Mouse (Mus musculus) stomach, embryonic 16.5 days (tissue): Measurements from ENCODE around the gene 4930579F01Rik. TPM values are rescaled to one million over a fixed set of nuclear protein-coding genes. Genes with fewer than 3 reads are reported as not detected.

Source experiments
- ATAC-seq: fragments of 200-750 bp; cut with Nextera tagmentation; 2 replicates; pipeline ENCODE4 v1.8.0; 2017; ENCODE audit warnings: moderate number of reproducible peaks, moderate TSS enrichment; ENCODE audit not compliant: insufficient read depth, low FRiP score
- H3K27ac ChIP-seq: fragments of 300-500 bp; sonication (generic); 2 replicates; pipeline ENCODE4 v1.5.1; 2014; ENCODE audit warnings: low read length
- H3K27me3 ChIP-seq: fragments of 300-500 bp; sonication (generic); 2 replicates; pipeline ENCODE4 v1.6.1; 2014; ENCODE audit warnings: low read length, control low read depth, mixed read lengths; ENCODE audit not compliant: control insufficient read depth, insufficient read depth
- H3K36me3 ChIP-seq: fragments of 300-500 bp; sonication (generic); 2 replicates; pipeline ENCODE4 v1.6.1; 2014; ENCODE audit warnings: low read length; ENCODE audit not compliant: control insufficient read depth, insufficient read depth
- H3K4me1 ChIP-seq: fragments of 300-500 bp; sonication (generic); 2 replicates; pipeline ENCODE4 v1.6.1; 2014; ENCODE audit warnings: low read length, control low read depth, mixed read lengths; ENCODE audit not compliant: control insufficient read depth, insufficient read depth
- H3K4me2 ChIP-seq: fragments of 300-500 bp; sonication (generic); 2 replicates; pipeline ENCODE4 v1.6.1; 2014; ENCODE audit warnings: low read depth, low read length, mixed read lengths
- H3K4me3 ChIP-seq: fragments of 300-500 bp; sonication (generic); replicated peaks from 2 replicates; pipeline ENCODE4 v1.5.1; 2014; ENCODE audit warnings: mild to moderate bottlenecking, low read length
- H3K9ac ChIP-seq: fragments of 300-500 bp; sonication (generic); 2 replicates; pipeline ENCODE4 v1.6.1; 2014; ENCODE audit warnings: low read length
- H3K9me3 ChIP-seq: fragments of 300-500 bp; sonication (generic); replicated peaks from 2 replicates; pipeline ENCODE4 v1.6.1; 2016; ENCODE audit warnings: low read length, control low read depth; ENCODE audit not compliant: control insufficient read depth
- WGBS: fragments of 180-500 bp; shearing (Covaris S2); extraction: QIAGEN DNeasy Blood & Tissue Kit; methylation state at CpG from one replicate; pipeline ENCODE4 v1.1.7; 2014; 5-methylcytosine and 5-hydroxymethylcytosine counted together
- polyA plus RNA-seq: library from polyadenylated mRNA; unstranded; fragments of >200 nt; fragmentation: Nextera tagmentation; extraction: Ambion mirVana; gene quantifications from 2 replicates; pipeline ENCODE4 v1.2.1, GENCODE M21; 2015

4930579F01Rik gene
- polyA plus RNA-seq, 1 experiment from 2014 or later: 0.13 TPM

GRCm38 (mm10) chr3:138175551-138175950, 18.1 kb downstream of the 4930579F01Rik start:
- Histone ChIP-seq H3K36me3 (no peaks in the 10 kb centered on the region), H3K9ac (no peak overlapping the region), H3K4me2 (no peak overlapping the region), H3K27me3 (no peaks in the 10 kb centered on the region), H3K27ac (no peak overlapping the region), H3K4me3 (no peak overlapping the region), H3K4me1 (0 out of 2 replicates have a peak, but pooled peaks cover 4% of the 10 kb centered on the region), H3K9me3 (no peaks in the 10 kb centered on the region)
- ATAC-seq: peak; percentile 37; the same call in 1 of the 2 replicates
- WGBS: 57% methylated on average over 6 of the region's 6 CpGs

- H3K9ac ChIP-seq: no peak overlapping the region
- H3K4me3 ChIP-seq: no peak overlapping the region
- WGBS: 80% methylated on average over 10 of the region's 10 CpGs
- no peaks in the 10 kb centered on the region for H3K9me3 ChIP-seq
- 0 out of 2 replicates have a peak, but pooled peaks cover 4% of the 10 kb centered on the region for H3K4me1 ChIP-seq
- no peaks in the 10 kb centered on the region for H3K27me3 ChIP-seq
- no peaks in the 10 kb centered on the region for H3K36me3 ChIP-seq
- no peak for ATAC-seq
- no peak overlapping the region for H3K27ac ChIP-seq
- H3K4me2 ChIP-seq: no peak overlapping the region
These were observed 20.3 kb downstream of the 4930579F01Rik start for GRCm38 (mm10) chr3:138173291-138173690.

- no peaks in the 10 kb centered on the region for H3K9me3 ChIP-seq
- WGBS: 60% methylated on average over 4 of the region's 4 CpGs
- no peaks in the 10 kb centered on the region for H3K4me1 ChIP-seq
- H3K27ac ChIP-seq: no peak overlapping the region
- H3K4me2 ChIP-seq: no peak overlapping the region
- H3K36me3 ChIP-seq: no peaks in the 10 kb centered on the region
- H3K27me3 ChIP-seq: no peaks in the 10 kb centered on the region
- ATAC-seq: no peak; the same call in 1 of the 2 replicates
- H3K9ac ChIP-seq: no peak overlapping the region
- H3K4me3 ChIP-seq: no peak overlapping the region
These were observed 31.0 kb downstream of the 4930579F01Rik start for GRCm38 (mm10) chr3:138162553-138163183.

- Histone ChIP-seq H3K4me1 (no peaks in the 10 kb centered on the region), H3K36me3 (no peaks in the 10 kb centered on the region), H3K4me2 (no peak overlapping the region), H3K4me3 (no peak overlapping the region), H3K27ac (no peak overlapping the region), H3K9me3 (no peaks in the 10 kb centered on the region), H3K9ac (no peak overlapping the region), H3K27me3 (no peaks in the 10 kb centered on the region)
- ATAC-seq: no peak
- WGBS: 90% methylated on average over 10 of the region's 10 CpGs
These were observed 32.0 kb downstream of the 4930579F01Rik start for GRCm38 (mm10) chr3:138161623-138162022.

GRCm38 (mm10) chr3:138156651-138157050, 37.0 kb downstream of the 4930579F01Rik start:
- Histone ChIP-seq H3K4me2 (no peak overlapping the region), H3K36me3 (peaks cover 3% of the 10 kb centered on the region; the same call in 1 of the 2 replicates), H3K9ac (no peak overlapping the region), H3K27me3 (no peaks in the 10 kb centered on the region), H3K4me1 (no peaks in the 10 kb centered on the region), H3K9me3 (no peaks in the 10 kb centered on the region), H3K4me3 (no peak overlapping the region), H3K27ac (no peak overlapping the region)
- no peak for ATAC-seq
- 74% methylated on average over 10 of the region's 10 CpGs for WGBS

GRCm38 (mm10) chr3:138155062-138155461, 38.6 kb downstream of the 4930579F01Rik start:
- Histone ChIP-seq H3K4me2 (no peak overlapping the region), H3K27ac (no peak overlapping the region), H3K9ac (no peak overlapping the region), H3K36me3 (peaks cover 3% of the 10 kb centered on the region; the same call in 1 of the 2 replicates), H3K27me3 (no peaks in the 10 kb centered on the region), H3K4me1 (no peaks in the 10 kb centered on the region), H3K9me3 (no peaks in the 10 kb centered on the region), H3K4me3 (no peak overlapping the region)
- WGBS: 83% methylated on average over 4 of the region's 4 CpGs
- no peak for ATAC-seq

GRCm38 (mm10) chr3:138148811-138149210, 44.8 kb downstream of the 4930579F01Rik start:
- ATAC-seq: no peak
- WGBS: 90% methylated on average over 2 of the region's 2 CpGs
- Histone ChIP-seq H3K4me2 (no peak overlapping the region), H3K27me3 (no peaks in the 10 kb centered on the region), H3K4me3 (no peak overlapping the region), H3K4me1 (no peaks in the 10 kb centered on the region), H3K36me3 (peaks cover 7% of the 10 kb centered on the region; the same call in 1 of the 2 replicates), H3K27ac (no peak overlapping the region), H3K9me3 (no peaks in the 10 kb centered on the region), H3K9ac (no peak overlapping the region)

- 0 out of 2 replicates have a peak, but pooled peaks have one; percentile 8 for ATAC-seq
- peak within 1 kb of the TSS; percentile 93 for H3K9ac ChIP-seq
- under 1% methylated on average over 8 of the region's 8 CpGs for WGBS
- peaks cover 3% of the 10 kb centered on the region; the same call in 1 of the 2 replicates for H3K4me1 ChIP-seq
- no peaks in the 10 kb centered on the region for H3K9me3 ChIP-seq
- H3K4me3 ChIP-seq: peak within 1 kb of the TSS; percentile 74
- no peaks in the 10 kb centered on the region for H3K27me3 ChIP-seq
- H3K27ac ChIP-seq: peak within 1 kb of the TSS; percentile 100
- H3K36me3 ChIP-seq: peaks cover 4% of the 10 kb centered on the region; the same call in 1 of the 2 replicates
- H3K4me2 ChIP-seq: peak within 1 kb of the TSS; percentile 79
These were observed 48.9 kb downstream of the 4930579F01Rik start, which contains the start of gene Mttp for GRCm38 (mm10) chr3:138144642-138145171. Mttp (minus strand) TSS chr3:138144968.

GRCm38 (mm10) chr3:138144060-138144641, 49.5 kb downstream of the 4930579F01Rik start:
- Histone ChIP-seq H3K9ac (peak overlapping the region; percentile 93), H3K27me3 (no peaks in the 10 kb centered on the region), H3K27ac (peak overlapping the region; percentile 100), H3K36me3 (peaks cover 4% of the 10 kb centered on the region; the same call in 1 of the 2 replicates), H3K4me1 (peaks cover 3% of the 10 kb centered on the region; the same call in 1 of the 2 replicates), H3K9me3 (no peaks in the 10 kb centered on the region), H3K4me3 (peak overlapping the region; percentile 74), H3K4me2 (peak overlapping the region; percentile 79)
- WGBS: under 1% methylated on average over 18 of the region's 18 CpGs
- ATAC-seq: no peak
